In genomic region chr1:39193862-39194675, GRCm38 (mm10) we compare ENCODE assay signal across 8 mouse cellular contexts. TPM values are rescaled to one million over a fixed set of nuclear protein-coding genes. Genes with fewer than 3 reads are reported as not detected.
DNase-seq lines count a peak whose midpoint lies in the region; ATAC-seq and TF ChIP-seq lines count a peak whose summit lies in the region.

No protein-coding gene starts in this region.

- no peaks in the 10 kb centered on the region for H3K4me1 ChIP-seq in erythroblast, embryonic 14.5 days (ENCODE audit: control insufficient read depth)
- H3K4me1 ChIP-seq in forebrain, embryonic 13.5 days: peaks cover 21% of the 10 kb centered on the region
- peaks cover 31% of the 10 kb centered on the region for H3K4me1 ChIP-seq in hindbrain, embryonic 15.5 days (replicated peaks)

- TF ChIP-seq POLR2A in myocyte (IDR thresholded peaks at IDR 0.05; ENCODE audit: insufficient read length, low read depth): no peak

- H3ac ChIP-seq in myocyte (ENCODE audit: control insufficient read depth, insufficient read length): no peak overlapping the region

- H3K9me3 ChIP-seq in erythroblast, embryonic 14.5 days (ENCODE audit: control insufficient read depth, low read length): no peaks in the 10 kb centered on the region
- H3K9me3 ChIP-seq in forebrain, embryonic 13.5 days (replicated peaks): no peaks in the 10 kb centered on the region
- H3K9me3 ChIP-seq in hindbrain, embryonic 15.5 days: no peaks in the 10 kb centered on the region

- intact Hi-C loops in left cerebral cortex, postnatal 4 days (cut with DNase I): loop anchor here (5.0 to 10.0 kb wide), 2 partner anchors 121 to 182 kb away; no protein-coding TSS in a partner anchor

- H3K27ac ChIP-seq in forebrain, embryonic 13.5 days: no peak overlapping the region
- 0 out of 2 replicates have a peak overlapping the region, but pooled peaks have one; percentile 34 for H3K27ac ChIP-seq in hindbrain, embryonic 15.5 days (replicated peaks)

- peak overlapping the region; percentile 68 for H3K9ac ChIP-seq in forebrain, embryonic 13.5 days
- H3K9ac ChIP-seq in hindbrain, embryonic 15.5 days: peak overlapping the region; percentile 71

- peak overlapping the region; percentile 99 for H3K4me2 ChIP-seq in forebrain, embryonic 13.5 days
- H3K4me2 ChIP-seq in hindbrain, embryonic 15.5 days: peak overlapping the region; percentile 100
- H3K4me2 ChIP-seq in myocyte (ENCODE audit: low read depth): peak overlapping the region; percentile 24

- no peaks in the 10 kb centered on the region for H3K36me3 ChIP-seq in erythroblast, embryonic 14.5 days (ENCODE audit: control insufficient read depth)
- no peaks in the 10 kb centered on the region for H3K36me3 ChIP-seq in forebrain, embryonic 13.5 days (ENCODE audit: poor library complexity, severe bottlenecking)
- no peaks in the 10 kb centered on the region for H3K36me3 ChIP-seq in hindbrain, embryonic 15.5 days
- H3K36me3 ChIP-seq in myocyte (ENCODE audit: control insufficient read depth, insufficient read depth): no peaks in the 10 kb centered on the region

- under 1% methylated on average over 56 of the region's 76 CpGs for WGBS in forebrain, embryonic 13.5 days
- under 1% methylated on average over 66 of the region's 76 CpGs for WGBS in hindbrain, embryonic 15.5 days

- ATAC-seq in erythroblast, adult 5-6 weeks (replicated peaks; ENCODE audit: low FRiP score, poor library complexity, severe bottlenecking): no peak
- peak; percentile 71 for ATAC-seq in forebrain, embryonic 13.5 days
- peak; percentile 72 for ATAC-seq in hindbrain, embryonic 15.5 days (ENCODE audit: low FRiP score, low read depth)

- no peaks in the 10 kb centered on the region for H3K79me2 ChIP-seq in myocyte (ENCODE audit: control insufficient read depth, insufficient read depth)

- DNase-seq in brain, adult 2 months (ENCODE audit: low read depth, low spot score): peak; percentile 78
- peak; percentile 23 for DNase-seq in left cerebral cortex, postnatal 4 days
- DNase-seq in thymus, postnatal 36 days: peak; percentile 55 to 57

- H3K27me3 ChIP-seq in erythroblast, embryonic 14.5 days (ENCODE audit: control insufficient read depth): peaks cover 48% of the 10 kb centered on the region
- peaks cover 56% of the 10 kb centered on the region for H3K27me3 ChIP-seq in forebrain, embryonic 13.5 days
- H3K27me3 ChIP-seq in hindbrain, embryonic 15.5 days: peaks cover 33% of the 10 kb centered on the region
- H3K27me3 ChIP-seq in myocyte (ENCODE audit: control insufficient read depth, insufficient read depth, insufficient read length): peaks cover 36% of the 10 kb centered on the region

- peak overlapping the region; percentile 47 for H3K4me3 ChIP-seq in erythroblast, embryonic 14.5 days (replicated peaks)
- peak overlapping the region; percentile 69 for H3K4me3 ChIP-seq in forebrain, embryonic 13.5 days
- H3K4me3 ChIP-seq in hindbrain, embryonic 15.5 days: peak overlapping the region; percentile 81
- no peak overlapping the region for H3K4me3 ChIP-seq in myocyte

TF ChIP-seq in myocyte, 11 proteins besides CTCF, POLR2A, EP300 and RAD21:
- TF ChIP-seq SRF (IDR thresholded peaks at IDR 0.05; ENCODE audit: control insufficient read depth, insufficient read length, low read depth) (no peak), TCF12 (IDR thresholded peaks at IDR 0.05; ENCODE audit: insufficient read depth, poor library complexity, severe bottlenecking) (no peak), TCF3 (IDR thresholded peaks at IDR 0.05; ENCODE audit: insufficient read length, low read depth) (no peak), REST (IDR thresholded peaks at IDR 0.05; ENCODE audit: insufficient read depth, insufficient read length) (no peak), USF1 (IDR thresholded peaks at IDR 0.05; ENCODE audit: low read depth) (no peak), CEBPB (IDR thresholded peaks at IDR 0.05; ENCODE audit: insufficient read depth, poor library complexity, severe bottlenecking) (no peak), MYOG (IDR thresholded peaks at IDR 0.05; ENCODE audit: control insufficient read depth in 1 of 3, insufficient read depth in 1 of 3, insufficient read length in 2 of 3, low read depth in 2 of 3) (no peak), POLR2AphosphoS2 (IDR thresholded peaks at IDR 0.05; ENCODE audit: insufficient read length, low read depth) (no peak)

RNA-seq across cellular contexts. Expression of gene Npas2, which starts 0.5 kb away (rescaled TPM):
- polyA plus RNA-seq in erythroblast, embryonic 14.5 days (2012): not detected in 2 replicates
- total RNA-seq in erythroblast, adult 5-6 weeks (2015; ENCODE audit: low replicate concordance): not detected in 2 replicates
- total RNA-seq in erythroblast, adult 5-6 weeks (2017; ENCODE audit: low replicate concordance): 0.14 TPM in 1 of 2 replicates, not detected in the other
- polyA plus RNA-seq in forebrain, embryonic 13.5 days (2015; fragmentation: Nextera tagmentation; extraction: Ambion mirVana): 0.15 and 0.37 TPM in 2 replicates
- 0.68 and 1.2 TPM in 2 replicates for polyA plus RNA-seq in hindbrain, embryonic 15.5 days (2015; fragmentation: Nextera tagmentation; extraction: Ambion mirVana)
- 10 to 100 TPM; 36.5 to 38.2 TPM for total RNA-seq in left cerebral cortex, postnatal 4 days (2021)
- 0.01 TPM for polyA plus RNA-seq in myocyte (2012; fragmentation: generic; extraction: Trizol)

Comparison
In these comparisons a context has a peak if more than half of its experiments do, and no peak if none do; other contexts are left out.
1. DNase-seq: peak in every context shown above with its lines; median percentile 78 in brain, adult 2 months; 56 in thymus, postnatal 36 days; 23 in left cerebral cortex, postnatal 4 days.
2. H3K4me2 ChIP-seq: peak in every context shown above with its lines; median percentile 100 in hindbrain, embryonic 15.5 days; 99 in forebrain, embryonic 13.5 days; 24 in myocyte.